Mouse (Mus musculus) heart, adult 2 months (tissue): ENCODE data around the gene Pam.

ENCODE experiments used
- CTCF ChIP-seq: fragments of 200-600 bp; IDR thresholded peaks from 2 replicates; pipeline ENCODE4 v1.8.1; 2022; ENCODE audit warnings: antibody characterized with exemption, mild to moderate bottlenecking, moderate library complexity
- EP300 ChIP-seq: fragments of 200-500 bp; IDR thresholded peaks from 2 replicates; pipeline ENCODE4 v1.6.1; 2011; ENCODE audit warnings: low read depth, low read length, control low read depth; ENCODE audit not compliant: insufficient read depth
- POLR2A ChIP-seq: fragments of 200-500 bp; IDR thresholded peaks from 2 replicates; pipeline ENCODE4 v1.6.1; 2011; ENCODE audit warnings: mild to moderate bottlenecking, low read depth, low read length, control low read depth; ENCODE audit not compliant: insufficient read depth

GRCm38 (mm10) chr1:97753216-97753615 is 342.2 kb downstream of the Pam start:
- TF ChIP-seq POLR2A (no peak), CTCF (no peak), EP300 (no peak)
